Mouse (Mus musculus) small intestine, adult 2 months (tissue): ENCODE measurements around the gene Olfr164. TPM values are rescaled to one million over a fixed set of nuclear protein-coding genes. Genes with fewer than 3 reads are reported as not detected.

Source experiments
- H3K27ac ChIP-seq: fragments of 200-500 bp; 2 replicates; pipeline ENCODE4 v1.5.1; 2012; ENCODE audit warnings: low read depth, low read length, control low read depth, inconsistent platforms; ENCODE audit not compliant: insufficient read depth
- H3K27me3 ChIP-seq: fragments of 200-500 bp; 2 replicates; pipeline ENCODE4 v1.6.1; 2012; ENCODE audit warnings: mild to moderate bottlenecking, moderate library complexity, low read length, inconsistent platforms; ENCODE audit not compliant: control insufficient read depth, insufficient read depth
- H3K36me3 ChIP-seq: fragments of 200-500 bp; 2 replicates; pipeline ENCODE4 v1.6.1; 2012; ENCODE audit warnings: mild to moderate bottlenecking, low read length, control low read depth, inconsistent platforms; ENCODE audit not compliant: control insufficient read depth, insufficient read depth
- H3K4me1 ChIP-seq: fragments of 200-500 bp; 2 replicates; pipeline ENCODE4 v1.6.1; 2012; ENCODE audit warnings: low read length, inconsistent platforms, mixed read lengths; ENCODE audit not compliant: control insufficient read depth, insufficient read depth, insufficient read length
- H3K4me3 ChIP-seq: fragments of 200-500 bp; 2 replicates; pipeline ENCODE4 v1.5.1; 2012; ENCODE audit warnings: low read depth, mild to moderate bottlenecking, control low read depth, inconsistent platforms, low read length, moderate library complexity
- POLR2A ChIP-seq: fragments of 200-500 bp; IDR thresholded peaks from 2 replicates; pipeline ENCODE4 v1.6.1; 2012; ENCODE audit warnings: low read depth, mild to moderate bottlenecking, control low read depth, inconsistent platforms, low read length, moderate library complexity
- WGBS: fragments of 180-500 bp; shearing (Covaris S2); methylation state at CpG from one replicate; pipeline ENCODE4 v1.1.7; 2018; 5-methylcytosine and 5-hydroxymethylcytosine counted together
- polyA plus RNA-seq: library from polyadenylated mRNA; depleted of rRNA; stranded (reverse); fragments of >200 nt; gene quantifications from 2 replicates; pipeline ENCODE4 v1.2.3, GENCODE M21; 2012; rRNA removed

Gene Olfr164
- polyA plus RNA-seq, 1 experiment: not detected

- no peak for TF ChIP-seq POLR2A
- 81% methylated on average over 4 of the region's 4 CpGs for WGBS
- peak overlapping the region; percentile 59; the same call in 1 of the 2 replicates for H3K27ac ChIP-seq
- H3K36me3 ChIP-seq: no peaks in the 10 kb centered on the region
- H3K4me1 ChIP-seq: no peaks in the 10 kb centered on the region
- no peaks in the 10 kb centered on the region for H3K27me3 ChIP-seq
- H3K4me3 ChIP-seq: peak overlapping the region; percentile 40
Observed at GRCm38 (mm10) chr16:19236719-19237118, 77.1 kb downstream of the Olfr164 start.

Other genes starting within 250 kb of the Olfr164 start
- 0.90 and 7.1 TPM in 2 replicates for gene Olfr165, start 109.1 kb upstream of the Olfr164 start, polyA plus RNA-seq
- not detected in 2 replicates for gene Olfr166, start 169.6 kb upstream of the Olfr164 start, polyA plus RNA-seq
- gene Olfr167, start 208.2 kb upstream of the Olfr164 start, polyA plus RNA-seq: not detected in 2 replicates
- gene Olfr168, start 221.5 kb upstream of the Olfr164 start, polyA plus RNA-seq: not detected in 2 replicates